Mouse (Mus musculus) hindbrain, postnatal 0 days (tissue): ENCODE data around the gene Sin3a. TPM values are rescaled to one million over a fixed set of nuclear protein-coding genes. Genes with fewer than 3 reads are reported as not detected.

Experiments
- ATAC-seq: fragments of 200-750 bp; cut with Nextera tagmentation; 2 replicates; pipeline ENCODE4 v1.8.0; 2017; ENCODE audit warnings: mild to moderate bottlenecking, moderate TSS enrichment, moderate library complexity
- DNase-seq: peaks from one replicate; pipeline ENCODE4 v3.0.0-alpha.2; 2015; ENCODE audit warnings: low spot score
- H3K27ac ChIP-seq: fragments of 300-500 bp; sonication (generic); 2 replicates; pipeline ENCODE4 v1.5.1; 2014; ENCODE audit warnings: mild to moderate bottlenecking
- H3K27me3 ChIP-seq: fragments of 300-500 bp; sonication (generic); 2 replicates; pipeline ENCODE4 v1.6.1; 2014; ENCODE audit warnings: low read length, mixed read lengths; ENCODE audit not compliant: insufficient read depth
- H3K36me3 ChIP-seq: fragments of 300-500 bp; sonication (generic); 2 replicates; pipeline ENCODE4 v1.6.1; 2014; ENCODE audit warnings: low read length, mixed read lengths; ENCODE audit not compliant: insufficient read depth
- H3K4me1 ChIP-seq: fragments of 300-500 bp; sonication (generic); 2 replicates; pipeline ENCODE4 v1.6.1; 2014; ENCODE audit warnings: antibody characterized with exemption, low read length, mixed read lengths; ENCODE audit not compliant: insufficient read depth
- H3K4me2 ChIP-seq: fragments of 300-500 bp; sonication (generic); 2 replicates; pipeline ENCODE4 v1.6.1; 2014; ENCODE audit warnings: low read depth, mild to moderate bottlenecking, low read length, moderate library complexity, mixed read lengths
- H3K4me3 ChIP-seq: fragments of 300-500 bp; sonication (generic); 2 replicates; pipeline ENCODE4 v1.5.1; 2014; ENCODE audit warnings: low read length
- H3K9ac ChIP-seq: fragments of 300-500 bp; sonication (generic); replicated peaks from 2 replicates; pipeline ENCODE4 v1.6.1; 2014; ENCODE audit warnings: mild to moderate bottlenecking, low read length, moderate library complexity, mixed read lengths
- H3K9me3 ChIP-seq: fragments of 300-500 bp; sonication (generic); 2 replicates; pipeline ENCODE4 v1.6.1; 2016; ENCODE audit warnings: low read length, mixed read lengths
- CTCF ChIP-seq: IDR thresholded peaks from 2 replicates; pipeline ENCODE4 v1.5.1; 2016; ENCODE audit warnings: antibody characterized with exemption, control low read depth, low read depth
- WGBS: fragments of 180-500 bp; shearing (Covaris S2); extraction: QIAGEN DNeasy Blood & Tissue Kit; methylation state at CpG from one replicate; pipeline ENCODE4 v1.1.7; 2014; 5-methylcytosine and 5-hydroxymethylcytosine counted together
- polyA plus RNA-seq: library from polyadenylated mRNA; unstranded; fragments of >200 nt; fragmentation: Nextera tagmentation; extraction: Ambion mirVana; gene quantifications from 2 replicates; pipeline ENCODE4 v1.2.1, GENCODE M21; 2015
- total RNA-seq: library from RNA; depleted of rRNA; stranded (reverse); fragments of >200 nt; gene quantifications from 2 replicates; pipeline ENCODE4 v1.2.3, GENCODE M21; 2014

Sin3a gene
- total and polyA plus RNA-seq, 2 experiments from 2014 or later, result 16.4 to 45.7 TPM

DNA sequence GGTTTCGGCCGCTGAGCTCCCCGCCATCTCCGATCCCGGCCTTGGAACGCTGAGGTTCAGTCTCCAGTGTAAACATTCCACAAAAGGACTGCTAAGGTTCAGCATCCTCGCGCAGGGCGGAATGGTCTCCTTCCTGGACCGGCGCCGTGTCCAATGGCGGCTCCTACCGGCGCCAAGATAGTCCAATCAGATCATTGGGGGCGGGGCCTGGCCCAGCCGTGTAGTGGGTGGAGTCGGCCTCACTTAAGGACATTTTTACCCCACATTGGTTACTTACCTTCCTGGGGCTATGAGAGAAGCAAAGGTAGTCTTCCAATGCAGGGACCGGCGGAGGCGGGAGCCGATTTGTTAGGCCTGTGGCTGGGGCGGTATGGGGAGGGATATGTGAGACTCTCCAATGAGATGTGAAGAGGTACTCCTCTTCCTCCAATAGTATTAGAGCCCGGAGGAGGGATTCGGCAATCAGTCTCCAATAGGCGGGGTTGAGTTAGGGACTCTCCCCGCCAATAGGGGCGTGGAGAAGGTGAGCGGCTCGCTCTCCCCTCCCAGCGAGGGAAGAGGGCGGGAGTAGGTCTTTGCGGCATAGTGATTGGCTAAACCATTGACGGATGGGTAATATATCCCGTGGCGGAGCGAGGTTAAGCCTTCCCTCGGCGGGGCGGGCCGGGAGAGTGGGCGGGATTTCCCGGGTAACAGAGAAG lies 4.0 kb downstream of the Sin3a start:
- Histone ChIP-seq H3K27ac (peak overlapping the region; percentile 95), H3K4me2 (peak overlapping the region; percentile 79), H3K9me3 (no peaks in the 10 kb centered on the region), H3K4me3 (peak overlapping the region; percentile 91), H3K4me1 (peaks cover 21% of the 10 kb centered on the region), H3K36me3 (no peaks in the 10 kb centered on the region), H3K9ac (peak overlapping the region; percentile 21; the same call in 1 of the 2 replicates), H3K27me3 (no peaks in the 10 kb centered on the region)
- TF ChIP-seq CTCF, result peak; percentile 13; the same call in 1 of the 2 replicates
- DNase-seq, result peak; percentile 99
- peak; percentile 93 for ATAC-seq
- under 1% methylated on average over 43 of the region's 43 CpGs for WGBS

GRCm38 (mm10) chr9:57076701-57077660 lies 5.1 kb downstream of the Sin3a start:
- peak; percentile 91 for DNase-seq
- peak; percentile 24 for ATAC-seq
- Histone ChIP-seq H3K4me2 (peak overlapping the region; percentile 76), H3K4me3 (peak overlapping the region; percentile 91), H3K36me3 (no peaks in the 10 kb centered on the region), H3K4me1 (peaks cover 21% of the 10 kb centered on the region), H3K9me3 (no peaks in the 10 kb centered on the region), H3K9ac (peak overlapping the region; percentile 76), H3K27ac (peak overlapping the region; percentile 95), H3K27me3 (no peaks in the 10 kb centered on the region)
- under 1% methylated on average over 56 of the region's 72 CpGs for WGBS
- no peak for TF ChIP-seq CTCF

GRCm38 (mm10) chr9:57082236-57082635 lies 10.4 kb downstream of the Sin3a start:
- Histone ChIP-seq H3K4me3 (no peak overlapping the region), H3K9ac (no peak overlapping the region), H3K27me3 (no peaks in the 10 kb centered on the region), H3K4me1 (peaks cover 4% of the 10 kb centered on the region; the same call in 1 of the 2 replicates), H3K9me3 (no peaks in the 10 kb centered on the region), H3K36me3 (peaks cover under 1% of the 10 kb centered on the region; the same call in 1 of the 2 replicates), H3K4me2 (no peak overlapping the region), H3K27ac (no peak overlapping the region)
- DNase-seq (no peak), ATAC-seq (no peak)
- WGBS, result 80% methylated on average over 3 of the region's 3 CpGs
- no peak for TF ChIP-seq CTCF

GRCm38 (mm10) chr9:57117261-57117755 lies 45.5 kb downstream of the Sin3a start:
- Histone ChIP-seq H3K27me3 (no peaks in the 10 kb centered on the region), H3K27ac (no peak overlapping the region), H3K4me2 (no peak overlapping the region), H3K9me3 (no peaks in the 10 kb centered on the region), H3K9ac (no peak overlapping the region), H3K36me3 (peaks cover 56% of the 10 kb centered on the region), H3K4me1 (no peaks in the 10 kb centered on the region), H3K4me3 (no peak overlapping the region)
- DNase-seq (no peak), ATAC-seq (no peak)
- no peak for TF ChIP-seq CTCF
- 81% methylated on average over 13 of the region's 13 CpGs for whole genome bisulfite sequencing

DNA sequence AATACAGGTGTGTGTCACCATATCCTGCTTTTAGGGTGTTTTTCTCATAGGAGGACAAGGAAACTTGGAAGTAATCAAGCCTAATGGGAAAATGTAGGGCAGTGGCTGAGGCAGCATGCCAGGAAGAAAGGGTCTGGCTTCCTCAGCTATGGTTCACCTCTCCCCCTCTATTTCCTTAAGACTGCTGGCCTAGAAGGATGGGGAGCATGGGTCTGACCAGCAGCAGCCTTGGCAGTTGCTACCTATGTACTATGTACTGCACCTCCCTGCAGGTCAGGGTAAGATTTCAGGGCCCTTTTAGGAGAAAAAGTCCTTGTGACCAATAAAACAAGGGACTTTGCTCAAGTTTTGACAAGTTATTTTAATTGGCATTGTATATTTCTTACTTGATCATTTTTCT lies 57.8 kb downstream of the Sin3a start:
- ATAC-seq, result no peak
- Histone ChIP-seq H3K9me3 (no peaks in the 10 kb centered on the region), H3K4me1 (peaks cover 8% of the 10 kb centered on the region; the same call in 1 of the 2 replicates), H3K4me3 (no peak overlapping the region), H3K27ac (0 out of 2 replicates have a peak overlapping the region, but pooled peaks have one; percentile 96), H3K4me2 (peak overlapping the region; percentile 86), H3K27me3 (no peaks in the 10 kb centered on the region), H3K36me3 (peaks cover 34% of the 10 kb centered on the region; the same call in 1 of the 2 replicates), H3K9ac (peak overlapping the region; percentile 83)
- DNase-seq, result no peak
- no peak for TF ChIP-seq CTCF

DNA sequence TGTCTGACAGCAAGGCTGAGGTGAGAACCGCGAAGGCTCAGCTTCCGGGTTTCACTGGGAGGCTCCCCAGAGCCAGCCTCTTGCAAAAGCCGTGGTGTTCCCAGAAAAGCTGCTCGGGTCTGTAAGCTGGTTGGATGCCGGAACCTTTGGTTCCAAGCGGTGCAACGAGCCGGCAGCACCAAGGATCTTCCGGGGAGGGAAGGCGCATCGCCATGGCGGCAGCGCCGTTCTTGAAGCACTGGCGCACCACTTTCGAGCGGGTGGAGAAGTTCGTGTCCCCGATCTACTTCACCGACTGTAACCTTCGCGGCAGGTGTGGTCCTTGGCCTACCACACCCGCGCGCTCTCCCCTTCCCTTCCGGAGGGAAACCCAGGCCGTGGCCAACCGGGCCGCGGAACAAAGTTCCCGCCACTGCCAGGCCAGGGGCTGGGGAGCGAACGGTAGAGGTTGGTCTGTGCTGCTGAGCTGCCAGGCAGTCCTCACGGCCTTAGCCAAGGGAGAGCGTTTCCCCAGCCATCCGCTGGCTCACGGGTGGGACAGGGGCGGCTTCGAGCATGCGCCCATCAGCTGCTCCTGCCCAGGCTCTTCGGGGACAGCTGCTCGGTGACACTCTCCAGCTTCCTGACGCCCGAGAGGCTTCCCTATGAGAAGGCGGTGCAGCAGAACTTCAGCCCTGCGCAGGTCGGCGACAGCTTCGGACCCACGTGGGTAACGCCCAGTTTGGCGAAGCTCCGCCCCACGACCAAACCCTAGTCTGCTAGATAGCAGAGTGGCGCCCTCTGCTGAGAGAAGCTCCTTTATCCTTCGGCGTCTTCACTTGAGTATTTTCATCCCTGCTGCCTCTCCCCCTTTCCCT lies 59.0 kb downstream of the Sin3a start, which contains the start of gene Man2c1:
Gene Man2c1 (plus strand): TSS at position 114 of the 857 bp plus-strand sequence.
- TF ChIP-seq CTCF, result peak; percentile 85
- under 1% methylated on average over 58 of the region's 58 CpGs for WGBS

More for the DNA sequence above, 59.0 kb downstream of the Sin3a start, which contains the start of gene Man2c1:
- no peaks in the 10 kb centered on the region for H3K9me3 ChIP-seq
- peak within 1 kb of the TSS; percentile 83 for H3K9ac ChIP-seq
- H3K27ac ChIP-seq, result peak within 1 kb of the TSS; percentile 96
- peak within 1 kb of the TSS; percentile 80 for H3K4me3 ChIP-seq
- DNase-seq (peak; percentile 97), ATAC-seq (peak; percentile 92)
- peaks cover 8% of the 10 kb centered on the region; the same call in 1 of the 2 replicates for H3K4me1 ChIP-seq
- no peaks in the 10 kb centered on the region for H3K27me3 ChIP-seq
- peak within 1 kb of the TSS; percentile 86 for H3K4me2 ChIP-seq
- H3K36me3 ChIP-seq, result peaks cover 30% of the 10 kb centered on the region; the same call in 1 of the 2 replicates
